Comparison of ENCODE assay signal across 8 mouse cellular contexts in genomic region chr7:19399496-19400280, GRCm38 (mm10). TPM values are rescaled to one million over a fixed set of nuclear protein-coding genes. Genes with fewer than 3 reads are reported as not detected.
DNase-seq lines count a peak whose midpoint lies in the region; ATAC-seq lines count a peak whose summit lies in the region.

No protein-coding gene starts in this region.

- WGBS in hindbrain, embryonic 11.5 days, result 2% methylated on average over 25 of the region's 27 CpGs
- 2% methylated on average over 27 of the region's 27 CpGs for WGBS in limb, embryonic 13.5 days
- 3% methylated on average over 25 of the region's 27 CpGs for WGBS in midbrain, embryonic 12.5 days

- peak overlapping the region; percentile 22; the same call in 1 of the 2 replicates for H3K4me3 ChIP-seq in hindbrain, embryonic 11.5 days (ENCODE audit: low read depth, low read length)
- H3K4me3 ChIP-seq in limb, embryonic 13.5 days, result peak overlapping the region; percentile 38
- peak overlapping the region; percentile 30 for H3K4me3 ChIP-seq in midbrain, embryonic 12.5 days

- H3K27ac ChIP-seq in hindbrain, embryonic 11.5 days (ENCODE audit: low read depth, low read length), result no peak overlapping the region
- H3K27ac ChIP-seq in limb, embryonic 13.5 days, result no peak overlapping the region
- no peak overlapping the region for H3K27ac ChIP-seq in midbrain, embryonic 12.5 days (replicated peaks)

- H3K4me2 ChIP-seq in hindbrain, embryonic 11.5 days (replicated peaks; ENCODE audit: low read depth, low read length), result peak overlapping the region; percentile 35
- H3K4me2 ChIP-seq in limb, embryonic 13.5 days (replicated peaks), result peak overlapping the region; percentile 64
- peak overlapping the region; percentile 54 for H3K4me2 ChIP-seq in midbrain, embryonic 12.5 days (replicated peaks)

- no peak for ATAC-seq in hindbrain, embryonic 11.5 days (ENCODE audit: low FRiP score)
- ATAC-seq in limb, embryonic 13.5 days (ENCODE audit: low FRiP score, low read depth), result no peak
- ATAC-seq in midbrain, embryonic 12.5 days (ENCODE audit: low FRiP score, low read depth), result no peak

- peaks cover 10% of the 10 kb centered on the region; the same call in 1 of the 2 replicates for H3K4me1 ChIP-seq in hindbrain, embryonic 11.5 days (replicated peaks; ENCODE audit: control insufficient read depth, insufficient read depth, low read length)
- peaks cover 22% of the 10 kb centered on the region for H3K4me1 ChIP-seq in limb, embryonic 13.5 days
- H3K4me1 ChIP-seq in midbrain, embryonic 12.5 days, result peaks cover 22% of the 10 kb centered on the region

- DNase-seq in adrenal gland, adult (ENCODE audit: inconsistent age in 2 of 2, low spot score in 1 of 2), result peak; percentile 83
- no peak for DNase-seq in adrenal gland, postnatal 4 days (ENCODE audit: low spot score in 2 of 2)
- DNase-seq in embryo, embryonic 11 days, result peak; percentile 53
- DNase-seq in hindbrain, embryonic 11.5 days (ENCODE audit: low spot score), result peak; percentile 38
- DNase-seq in thymus, postnatal 36 days, result peak; percentile 73 to 80
- no peak for DNase-seq in left cerebral cortex, adult 9 months (ENCODE audit: low spot score in 2 of 2)

- H3K9me3 ChIP-seq in hindbrain, embryonic 11.5 days (ENCODE audit: control insufficient read depth, low read length), result no peaks in the 10 kb centered on the region
- peaks cover 9% of the 10 kb centered on the region; the same call in 1 of the 2 replicates for H3K9me3 ChIP-seq in limb, embryonic 13.5 days
- peaks cover 7% of the 10 kb centered on the region; the same call in 1 of the 2 replicates for H3K9me3 ChIP-seq in midbrain, embryonic 12.5 days

- H3K27me3 ChIP-seq in hindbrain, embryonic 11.5 days (ENCODE audit: control insufficient read depth, insufficient read depth, low read length), result peaks cover 36% of the 10 kb centered on the region
- peaks cover 58% of the 10 kb centered on the region for H3K27me3 ChIP-seq in limb, embryonic 13.5 days
- H3K27me3 ChIP-seq in midbrain, embryonic 12.5 days, result peaks cover 66% of the 10 kb centered on the region

- H3K36me3 ChIP-seq in hindbrain, embryonic 11.5 days (ENCODE audit: control insufficient read depth, insufficient read depth, low read length), result peaks cover 6% of the 10 kb centered on the region
- H3K36me3 ChIP-seq in limb, embryonic 13.5 days, result peaks cover 14% of the 10 kb centered on the region
- peaks cover 13% of the 10 kb centered on the region for H3K36me3 ChIP-seq in midbrain, embryonic 12.5 days

- no peak overlapping the region for H3K9ac ChIP-seq in hindbrain, embryonic 11.5 days (ENCODE audit: low read depth, low read length)
- H3K9ac ChIP-seq in limb, embryonic 13.5 days, result peak overlapping the region; percentile 51
- H3K9ac ChIP-seq in midbrain, embryonic 12.5 days (replicated peaks), result peak overlapping the region; percentile 37; the same call in 1 of the 2 replicates

RNA-seq across cellular contexts. Expression of gene Klc3, which starts 4.2 kb away (rescaled TPM):
- total RNA-seq in adrenal gland, postnatal 4 days (2021), result 1 to 10 TPM; 2.6 to 3.9 TPM
- 2.3 TPM in 2 replicates for polyA plus RNA-seq in hindbrain, embryonic 11.5 days (2014; fragmentation: Nextera tagmentation; extraction: Ambion mirVana)
- 8.3 and 8.6 TPM in 2 replicates for polyA plus RNA-seq in limb, embryonic 13.5 days (2015; fragmentation: Nextera tagmentation; extraction: Ambion mirVana)
- 1.1 and 2.7 TPM in 2 replicates for polyA plus RNA-seq in midbrain, embryonic 12.5 days (2016; fragmentation: Nextera tagmentation; extraction: Ambion mirVana)

RNA-seq across cellular contexts. Expression of gene Ckm, which starts 4.9 kb away (rescaled TPM):
- total RNA-seq in adrenal gland, postnatal 4 days (2021), result 100 to 1,000 TPM; 103 to 234 TPM
- 0.13 TPM in 1 of 2 replicates, not detected in the other for polyA plus RNA-seq in hindbrain, embryonic 11.5 days (2014; fragmentation: Nextera tagmentation; extraction: Ambion mirVana)
- polyA plus RNA-seq in limb, embryonic 13.5 days (2015; fragmentation: Nextera tagmentation; extraction: Ambion mirVana), result 3.2 and 4.7 TPM in 2 replicates
- 0.12 TPM in 1 of 2 replicates, not detected in the other for polyA plus RNA-seq in midbrain, embryonic 12.5 days (2016; fragmentation: Nextera tagmentation; extraction: Ambion mirVana)

RNA-seq across cellular contexts. Expression of gene Ercc2, which starts 17.9 kb away (rescaled TPM):
- 10 to 100 TPM; 39.6 to 41.6 TPM for total RNA-seq in adrenal gland, postnatal 4 days (2021)
- polyA plus RNA-seq in hindbrain, embryonic 11.5 days (2014; fragmentation: Nextera tagmentation; extraction: Ambion mirVana), result 7.7 and 8.7 TPM in 2 replicates
- 18.2 and 18.3 TPM in 2 replicates for polyA plus RNA-seq in limb, embryonic 13.5 days (2015; fragmentation: Nextera tagmentation; extraction: Ambion mirVana)
- 27.5 and 30.3 TPM in 2 replicates for polyA plus RNA-seq in midbrain, embryonic 12.5 days (2016; fragmentation: Nextera tagmentation; extraction: Ambion mirVana)

RNA-seq across cellular contexts. Expression of gene Ppp1r13l, which starts 40.1 kb away (rescaled TPM):
- 1 to 10 TPM; 9.1 to 9.6 TPM for total RNA-seq in adrenal gland, postnatal 4 days (2021)
- polyA plus RNA-seq in hindbrain, embryonic 11.5 days (2014; fragmentation: Nextera tagmentation; extraction: Ambion mirVana), result 3.2 and 5.0 TPM in 2 replicates
- polyA plus RNA-seq in limb, embryonic 13.5 days (2015; fragmentation: Nextera tagmentation; extraction: Ambion mirVana), result 9.0 and 9.6 TPM in 2 replicates
- polyA plus RNA-seq in midbrain, embryonic 12.5 days (2016; fragmentation: Nextera tagmentation; extraction: Ambion mirVana), result 3.6 and 4.1 TPM in 2 replicates

RNA-seq across cellular contexts. Expression of gene Cd3eap, which starts 40.4 kb away (rescaled TPM):
- 10 to 100 TPM; 14.1 to 16.1 TPM for total RNA-seq in adrenal gland, postnatal 4 days (2021)
- 14.7 and 15.2 TPM in 2 replicates for polyA plus RNA-seq in hindbrain, embryonic 11.5 days (2014; fragmentation: Nextera tagmentation; extraction: Ambion mirVana)
- 29.9 and 31.8 TPM in 2 replicates for polyA plus RNA-seq in limb, embryonic 13.5 days (2015; fragmentation: Nextera tagmentation; extraction: Ambion mirVana)
- 19.1 and 20.6 TPM in 2 replicates for polyA plus RNA-seq in midbrain, embryonic 12.5 days (2016; fragmentation: Nextera tagmentation; extraction: Ambion mirVana)

Comparison
In these comparisons a context has a peak if more than half of its experiments do, and no peak if none do; other contexts are left out.
1. DNase-seq: peak in adrenal gland, adult (2 of 2), embryo, embryonic 11 days (single experiment), hindbrain, embryonic 11.5 days (single experiment) and thymus, postnatal 36 days (2 of 2); none in adrenal gland, postnatal 4 days (0 of 2) and left cerebral cortex, adult 9 months (0 of 2).
2. Peak in every context shown above with its lines, with median percentiles within 50 percentile points of each other: H3K4me2 ChIP-seq and H3K4me3 ChIP-seq.